Mouse (Mus musculus): ENCODE results near the gene Usp9x.

Gene Usp9x

DNA sequence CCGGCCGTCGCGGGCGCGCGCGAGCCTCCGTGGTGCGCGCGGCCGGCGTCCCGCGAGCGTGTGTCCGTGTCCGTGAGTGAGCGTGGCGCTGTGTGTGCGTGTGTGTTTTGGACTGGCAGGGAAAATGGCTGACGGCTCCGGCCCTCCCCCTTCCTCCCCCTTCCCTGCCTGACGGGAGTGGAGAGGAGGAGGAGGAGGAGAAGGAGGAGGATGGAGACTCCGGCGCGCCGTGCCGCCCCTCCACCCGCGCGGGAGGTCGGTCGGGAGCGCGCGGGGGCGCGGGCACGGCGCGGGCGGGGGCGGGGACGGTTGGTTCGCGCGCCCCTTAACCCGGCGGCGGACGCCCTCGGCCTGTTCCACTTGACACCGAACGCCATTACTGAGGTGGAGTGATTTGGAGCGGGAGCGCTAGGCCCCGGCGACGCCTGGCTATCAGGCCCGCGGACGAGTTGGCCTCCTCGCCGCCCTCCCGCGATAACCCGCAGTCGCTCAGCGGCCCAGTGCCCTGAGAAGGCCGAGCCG is 1.2 kb downstream of the Usp9x start:
- peak; percentile 82 for DNase-seq (ENCODE audit: low spot score)

DNA sequence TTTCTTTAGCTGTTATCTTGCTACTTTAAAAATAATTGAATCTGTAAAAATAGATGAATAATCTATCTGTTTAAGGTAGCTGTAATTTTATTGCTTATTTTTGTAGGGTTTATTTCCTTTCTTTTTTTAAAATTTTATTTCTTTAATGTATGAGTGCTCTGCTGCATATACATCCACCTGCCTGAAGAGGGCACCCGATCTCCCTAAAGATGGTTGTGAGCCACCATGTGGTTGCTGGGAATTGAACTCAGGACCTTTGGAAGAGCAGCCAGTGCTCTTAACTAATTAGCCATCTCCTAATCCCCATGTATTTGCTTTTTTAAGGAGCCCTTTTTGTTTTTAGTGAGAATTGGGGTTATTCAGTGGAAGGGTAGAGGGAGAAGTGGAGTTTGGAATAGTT is 14.3 kb downstream of the Usp9x start:
- no peak for DNase-seq (ENCODE audit: low spot score)

DNA sequence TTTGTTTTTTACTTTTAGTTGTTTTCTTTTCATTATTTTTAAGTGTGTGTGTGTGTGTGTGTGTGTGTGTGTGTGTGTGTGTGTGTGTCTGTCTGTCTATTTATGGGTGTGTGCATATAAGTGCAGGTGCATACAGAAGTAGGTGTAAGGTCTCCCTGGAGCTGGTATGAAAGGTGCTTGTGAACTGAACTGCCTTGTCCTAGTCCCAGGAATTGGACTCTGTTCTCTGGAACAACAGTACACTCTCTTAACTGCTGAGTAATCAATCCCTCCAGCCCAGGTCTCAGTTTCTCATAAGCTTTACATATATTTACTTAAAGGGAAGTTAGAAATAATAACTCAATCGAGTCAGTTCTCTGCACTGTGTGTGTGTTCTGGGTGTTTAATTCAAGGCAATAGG is 25.7 kb downstream of the Usp9x start:
- no peak for DNase-seq (ENCODE audit: low spot score)

DNA sequence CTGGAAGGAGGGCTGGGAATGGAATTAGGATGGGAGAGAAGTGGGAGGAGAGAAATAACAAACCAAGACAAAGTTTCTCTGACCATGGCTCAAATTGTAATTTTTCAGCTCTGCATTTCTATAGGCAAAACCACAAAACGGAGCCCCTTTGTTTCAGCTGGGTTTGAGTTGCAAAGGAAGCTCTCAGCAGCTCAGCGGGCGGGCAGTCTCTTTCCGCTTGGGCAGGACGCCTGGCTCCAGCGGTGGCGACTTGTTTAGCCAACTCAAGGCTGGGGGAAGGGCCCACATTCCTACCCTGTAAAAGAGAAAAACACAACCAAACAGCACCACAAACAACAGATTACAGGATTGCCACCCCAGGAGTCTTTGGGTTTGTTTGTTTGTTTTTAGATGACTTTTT is 135.2 kb downstream of the Usp9x start:
- peak; percentile 49 for DNase-seq (ENCODE audit: low spot score)

DNA sequence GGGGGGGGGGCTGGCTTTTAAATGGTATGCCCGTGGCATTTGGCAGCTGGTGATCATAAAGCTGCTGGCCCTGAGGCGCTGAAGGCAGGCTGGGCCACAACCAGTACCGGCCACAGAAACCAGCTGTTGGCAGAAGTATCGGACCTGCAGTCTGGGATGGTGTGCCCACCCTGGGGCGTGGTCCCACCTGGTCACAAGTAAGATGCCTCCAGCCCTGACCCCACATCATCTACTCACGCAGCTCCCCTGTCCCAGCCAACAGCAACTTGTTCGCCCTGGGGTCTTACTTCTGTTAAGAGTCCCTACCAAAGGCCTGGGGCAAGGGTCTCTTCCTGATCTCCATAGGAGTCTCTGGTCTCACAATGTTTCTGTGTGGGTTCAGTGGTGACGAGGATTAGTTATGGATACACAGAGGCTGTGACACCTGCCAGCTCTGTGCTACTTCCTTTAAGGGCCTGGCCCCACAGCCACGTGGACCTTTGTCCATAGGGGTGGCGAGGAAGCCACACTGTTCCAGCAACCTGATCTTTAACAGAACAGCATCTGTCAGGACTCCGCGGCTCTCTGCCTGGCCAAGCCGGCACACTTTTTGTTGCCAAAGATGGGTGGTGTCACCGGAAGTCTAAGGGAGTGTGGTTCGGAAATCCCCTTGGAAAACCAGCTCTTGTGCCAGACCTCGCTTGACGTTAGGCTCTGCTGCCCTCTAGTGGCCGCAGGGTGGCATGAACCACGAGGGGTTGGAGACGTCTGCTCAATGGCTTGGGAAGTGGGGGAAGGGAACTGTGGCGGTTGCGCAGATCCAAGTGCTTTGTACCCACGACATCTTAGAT is 136.4 kb downstream of the Usp9x start:
- DNase-seq (ENCODE audit: low spot score): peak; percentile 90

DNA sequence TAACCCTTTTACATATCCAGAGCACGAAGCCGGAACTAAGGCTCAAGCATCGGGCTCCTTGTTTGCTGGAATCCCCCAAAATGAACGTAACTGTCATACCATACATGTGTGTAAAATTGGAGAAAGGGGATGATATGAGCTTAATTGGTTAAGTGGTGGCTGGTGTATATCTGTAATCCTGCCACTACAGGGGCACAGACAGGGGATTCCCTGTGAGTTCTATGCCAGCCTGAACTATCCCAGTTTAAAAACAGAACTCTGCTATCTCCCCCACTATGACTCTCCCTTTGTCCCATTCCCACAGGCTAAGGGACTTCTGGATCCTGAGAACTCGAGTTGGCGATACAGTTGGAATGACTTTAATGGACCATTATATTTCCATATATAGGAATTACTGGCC is 137.1 kb downstream of the Usp9x start:
- no peak for DNase-seq (ENCODE audit: low spot score)

DNA sequence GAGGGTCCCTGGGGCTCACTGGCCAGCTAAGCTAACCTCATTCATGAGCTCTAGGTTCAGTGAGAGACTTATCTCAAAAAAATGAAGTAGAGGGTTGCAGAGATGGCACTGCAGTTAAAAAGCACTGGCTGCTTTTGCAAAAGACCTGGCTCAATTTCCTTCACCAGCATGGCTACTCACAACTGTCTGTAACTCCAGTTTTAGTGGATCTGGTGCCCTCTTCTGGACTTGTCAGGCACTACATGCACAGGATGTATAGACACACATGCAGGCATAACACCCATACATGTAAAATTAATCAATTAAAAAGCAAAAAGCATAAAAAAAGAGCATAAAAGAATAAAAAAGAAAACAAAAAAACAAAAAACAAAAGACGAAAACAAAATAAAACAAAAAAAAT is 143.0 kb downstream of the Usp9x start:
- no peak for DNase-seq (ENCODE audit: low spot score)
